Mouse (Mus musculus) G1E (cell line): ENCODE measurements around the gene Fxr1. TPM values are rescaled to one million over a fixed set of nuclear protein-coding genes. Genes with fewer than 3 reads are reported as not detected.

Experiments
- ATAC-seq: 2 replicates; pipeline ENCODE4 v1.8.0; 2016; ENCODE audit warnings: mild to moderate bottlenecking; ENCODE audit not compliant: insufficient number of reproducible peaks, poor library complexity, low FRiP score, severe bottlenecking; ENCODE audit errors: extremely low read depth
- DNase-seq: peaks from one replicate; pipeline ENCODE4 v3.0.0; 2012; ENCODE audit warnings: low spot score
- H3K27me3 ChIP-seq: 2 replicates; pipeline ENCODE4 v1.6.1; 2012; ENCODE audit warnings: mild to moderate bottlenecking, low read length, inconsistent platforms; ENCODE audit not compliant: insufficient read depth
- H3K36me3 ChIP-seq: replicated peaks from 2 replicates; pipeline ENCODE3; 2012; ENCODE audit warnings: mild to moderate bottlenecking, inconsistent platforms
- H3K4me1 ChIP-seq: 2 replicates; pipeline ENCODE4 v1.6.1; 2012; ENCODE audit warnings: low read depth, low read length, inconsistent platforms, mixed read lengths; ENCODE audit not compliant: insufficient read depth
- H3K4me3 ChIP-seq: 2 replicates; pipeline ENCODE4 v1.5.1; 2012; ENCODE audit warnings: low read depth, mild to moderate bottlenecking, inconsistent platforms, low read length, moderate library complexity, mixed read lengths
- H3K9me3 ChIP-seq: replicated peaks from 2 replicates; pipeline ENCODE4 v1.6.1; 2012; ENCODE audit warnings: inconsistent platforms
- CTCF ChIP-seq: IDR thresholded peaks from 2 replicates; pipeline ENCODE4 v1.5.1; 2012; ENCODE audit warnings: low read depth, low read length, inconsistent platforms, mixed read lengths
- GATA1 ChIP-seq: IDR thresholded peaks from 2 replicates; pipeline ENCODE4 v1.6.1; 2012; ENCODE audit warnings: borderline replicate concordance, low read length, inconsistent platforms, mixed read lengths
- GATA2 ChIP-seq: IDR thresholded peaks from 2 replicates; pipeline ENCODE4 v1.6.1; 2012; ENCODE audit warnings: low read depth, low read length, inconsistent platforms, borderline replicate concordance
- POLR2AphosphoS5 ChIP-seq: IDR thresholded peaks from 2 replicates; pipeline ENCODE4 v1.6.1; 2012; ENCODE audit warnings: low read depth, low read length, inconsistent platforms; ENCODE audit not compliant: insufficient replicate concordance
- TAL1 ChIP-seq: conservative IDR thresholded peaks from 2 replicates; pipeline ENCODE4 v1.6.1; 2012; ENCODE audit warnings: low read depth, low read length, inconsistent platforms, mixed read lengths
- polyA plus RNA-seq: library from polyadenylated mRNA; stranded (reverse); fragments of >175 nt; gene quantifications from 2 replicates; pipeline ENCODE4 v1.2.3, GENCODE M21; 2012
- total RNA-seq, 2 experiments: library from RNA; stranded (forward) in 1 of 2; stranded (reverse) in 1 of 2; fragments of 200-1000 nt in 1 of 2; fragments of >200 nt in 1 of 2; fragmentation: Nextera tagmentation in 1 of 2; gene quantifications; 2 replicates each; pipeline ENCODE4 v1.2.3; 2014 to 2017

Fxr1 gene
- total and polyA plus RNA-seq, 3 experiments = 26.6 to 280 (median 214) TPM

DNA sequence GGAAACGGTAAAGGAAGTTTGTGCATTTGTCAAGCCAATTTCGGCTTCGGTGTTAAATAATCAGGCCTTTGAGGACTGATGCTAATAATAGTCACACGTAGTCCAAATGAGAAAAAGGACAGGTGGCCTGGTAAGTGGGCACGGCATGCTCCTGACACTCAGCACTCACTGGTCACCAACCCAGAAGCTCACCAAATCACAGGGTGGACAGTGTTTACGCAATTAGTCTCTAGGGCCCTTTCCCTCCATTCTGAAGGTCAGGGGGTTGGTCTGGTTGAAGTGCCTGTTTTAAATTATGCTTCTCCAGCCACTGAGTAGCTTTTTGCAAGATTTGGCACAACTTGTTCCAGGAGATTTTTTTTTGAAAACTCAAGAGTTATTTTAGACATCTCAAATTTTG is 11.6 kb upstream of the Fxr1 start:
- H3K4me1 ChIP-seq = peaks cover 17% of the 10 kb centered on the region
- no peaks in the 10 kb centered on the region for H3K36me3 ChIP-seq
- H3K9me3 ChIP-seq = no peaks in the 10 kb centered on the region
- ATAC-seq (no peak), DNase-seq (no peak)
- no peak overlapping the region for H3K4me3 ChIP-seq
- H3K27me3 ChIP-seq = no peaks in the 10 kb centered on the region
- TF ChIP-seq GATA2 (no peak), GATA1 (no peak), TAL1 (no peak), CTCF (no peak), POLR2AphosphoS5 (no peak)

DNA sequence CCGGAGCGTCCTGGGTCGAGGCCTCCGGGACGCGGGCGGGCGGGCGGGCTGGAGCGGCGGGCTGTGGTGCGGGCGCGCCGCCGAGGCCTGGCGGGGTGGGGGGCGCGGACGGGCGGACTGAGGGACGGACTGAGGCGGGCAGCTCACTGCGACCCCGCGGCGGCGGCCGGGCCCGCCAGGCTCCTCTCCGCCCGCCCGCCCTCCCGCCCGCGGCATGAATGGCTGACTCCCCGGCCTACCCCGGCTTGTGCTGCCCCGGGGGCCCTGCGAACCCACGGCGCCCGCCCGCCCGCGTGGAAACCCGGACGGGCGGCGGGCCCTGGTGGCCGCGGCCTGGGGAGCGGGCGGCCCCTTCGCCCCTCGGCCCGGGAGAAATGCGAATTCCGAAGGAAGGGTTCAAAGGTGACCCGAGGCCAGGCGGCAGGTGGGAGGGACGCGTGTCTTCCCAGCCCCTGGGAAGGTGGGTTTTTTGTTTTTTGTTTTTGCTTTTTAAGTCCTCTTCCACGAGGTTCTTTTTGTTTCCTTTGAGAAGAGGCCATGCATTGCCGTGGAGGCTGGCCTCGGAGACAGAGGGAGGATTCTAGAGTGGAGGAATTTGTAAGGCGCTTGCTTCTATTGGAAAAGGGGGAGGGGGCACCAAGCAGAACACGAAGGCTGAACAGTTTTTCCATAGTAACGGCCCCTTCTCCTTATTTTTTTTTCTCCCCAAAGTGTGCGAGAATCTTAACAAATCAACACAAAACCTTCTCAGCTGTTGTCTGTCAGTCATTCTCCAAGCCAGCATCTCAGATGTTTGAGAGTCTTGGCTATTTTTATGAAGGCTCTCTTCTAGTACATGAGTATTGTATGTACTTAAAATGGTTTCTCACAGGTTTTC is 877 bp downstream of the Fxr1 start:
- Histone ChIP-seq H3K27me3 (no peaks in the 10 kb centered on the region), H3K9me3 (no peaks in the 10 kb centered on the region)
- ATAC-seq = no peak

DNA sequence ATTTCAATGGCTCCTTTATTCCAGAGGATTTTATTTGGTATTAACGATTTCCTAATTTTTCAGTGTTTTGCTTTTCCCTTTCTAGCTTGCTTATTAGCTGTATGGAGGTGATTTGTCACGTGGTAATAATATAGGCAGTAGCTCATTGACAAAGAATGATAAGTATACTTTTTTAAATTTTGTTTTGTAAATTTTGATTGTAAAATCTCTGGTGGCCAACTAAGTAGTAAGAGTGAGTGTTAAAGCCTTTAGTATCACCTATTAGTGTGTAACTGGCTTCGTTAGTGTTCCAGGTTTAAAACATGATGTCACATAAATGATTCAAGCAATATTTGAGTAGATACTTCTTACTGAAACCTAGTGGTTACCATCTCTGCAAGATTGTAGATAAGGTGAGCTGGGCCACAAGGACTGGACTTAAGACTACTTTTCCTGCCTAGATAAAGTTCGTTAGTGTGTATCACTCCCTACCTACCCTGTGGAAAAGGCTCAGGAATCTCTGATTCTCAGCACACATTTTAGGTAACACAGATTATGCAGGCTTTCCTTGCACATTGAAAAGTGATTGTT is 1.6 kb downstream of the Fxr1 start:
- Histone ChIP-seq H3K9me3 (no peaks in the 10 kb centered on the region), H3K36me3 (peaks cover 17% of the 10 kb centered on the region), H3K27me3 (no peaks in the 10 kb centered on the region), H3K4me3 (peak overlapping the region; percentile 93), H3K4me1 (peaks cover 48% of the 10 kb centered on the region)
- ATAC-seq = no peak; the same call in 1 of the 2 replicates
- no peak for DNase-seq
- no peak for TF ChIP-seq POLR2AphosphoS5
- TF ChIP-seq CTCF = no peak
- TF ChIP-seq TAL1 = no peak
- no peak for TF ChIP-seq GATA1
- TF ChIP-seq GATA2 = no peak

More for the DNA sequence above, 877 bp downstream of the Fxr1 start:
- DNase-seq = peak; percentile 35
- Histone ChIP-seq H3K4me1 (peaks cover 46% of the 10 kb centered on the region), H3K36me3 (peaks cover 17% of the 10 kb centered on the region), H3K4me3 (peak overlapping the region; percentile 93)
- no peak for TF ChIP-seq GATA1
- no peak for TF ChIP-seq GATA2
- no peak for TF ChIP-seq CTCF
- no peak for TF ChIP-seq TAL1

DNA sequence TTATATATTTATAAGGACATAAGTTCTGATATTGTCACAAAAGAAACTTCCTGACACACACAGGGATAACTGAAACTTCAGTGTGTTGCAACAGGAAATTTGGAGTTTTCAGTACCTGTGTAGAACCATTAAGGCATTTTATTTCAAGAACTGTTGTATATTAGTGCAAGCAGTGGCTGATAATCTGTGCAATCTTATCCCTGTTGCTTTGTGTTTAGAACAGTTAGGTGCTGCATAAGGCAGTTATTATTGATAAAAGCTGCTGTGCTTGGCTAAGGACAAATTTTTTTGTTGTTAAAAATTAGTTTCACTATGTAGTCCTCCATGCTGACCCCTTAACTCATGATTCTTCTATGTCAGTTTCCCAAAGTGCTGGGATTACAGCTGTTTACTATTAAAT is 9.2 kb downstream of the Fxr1 start:
- TF ChIP-seq TAL1 (no peak), GATA1 (no peak), GATA2 (no peak), CTCF (no peak), POLR2AphosphoS5 (no peak)
- Histone ChIP-seq H3K9me3 (no peaks in the 10 kb centered on the region), H3K4me3 (no peak overlapping the region), H3K36me3 (peaks cover 15% of the 10 kb centered on the region), H3K4me1 (peaks cover 56% of the 10 kb centered on the region), H3K27me3 (no peaks in the 10 kb centered on the region)
- ATAC-seq = no peak
- no peak for DNase-seq

DNA sequence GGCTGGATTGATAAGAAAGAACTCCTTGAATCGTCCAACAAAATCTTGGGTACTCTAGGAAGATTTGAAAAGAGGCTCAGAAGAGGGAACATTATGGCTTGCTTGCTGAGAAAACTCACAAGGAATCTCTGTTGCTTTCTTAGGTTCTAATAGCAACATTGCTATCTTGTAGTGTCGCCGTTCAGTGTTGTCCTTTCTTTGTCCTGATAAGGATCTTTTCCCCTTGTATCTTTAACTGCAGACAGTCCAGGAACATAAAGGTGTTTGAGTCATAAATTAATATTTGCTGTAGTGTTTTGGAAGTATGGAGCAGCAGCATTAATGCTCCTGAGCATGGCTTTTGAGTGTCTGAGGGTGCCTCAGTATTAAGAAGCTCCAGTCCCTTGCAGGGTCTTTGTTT is 10.9 kb downstream of the Fxr1 start:
- TF ChIP-seq GATA2 (no peak), TAL1 (peak; percentile 63)
- H3K4me1 ChIP-seq = peaks cover 58% of the 10 kb centered on the region
- no peaks in the 10 kb centered on the region for H3K9me3 ChIP-seq
- H3K36me3 ChIP-seq = peaks cover 6% of the 10 kb centered on the region
- ATAC-seq = peak; percentile 74
- H3K27me3 ChIP-seq = no peaks in the 10 kb centered on the region
- H3K4me3 ChIP-seq = no peak overlapping the region
- DNase-seq = no peak

DNA sequence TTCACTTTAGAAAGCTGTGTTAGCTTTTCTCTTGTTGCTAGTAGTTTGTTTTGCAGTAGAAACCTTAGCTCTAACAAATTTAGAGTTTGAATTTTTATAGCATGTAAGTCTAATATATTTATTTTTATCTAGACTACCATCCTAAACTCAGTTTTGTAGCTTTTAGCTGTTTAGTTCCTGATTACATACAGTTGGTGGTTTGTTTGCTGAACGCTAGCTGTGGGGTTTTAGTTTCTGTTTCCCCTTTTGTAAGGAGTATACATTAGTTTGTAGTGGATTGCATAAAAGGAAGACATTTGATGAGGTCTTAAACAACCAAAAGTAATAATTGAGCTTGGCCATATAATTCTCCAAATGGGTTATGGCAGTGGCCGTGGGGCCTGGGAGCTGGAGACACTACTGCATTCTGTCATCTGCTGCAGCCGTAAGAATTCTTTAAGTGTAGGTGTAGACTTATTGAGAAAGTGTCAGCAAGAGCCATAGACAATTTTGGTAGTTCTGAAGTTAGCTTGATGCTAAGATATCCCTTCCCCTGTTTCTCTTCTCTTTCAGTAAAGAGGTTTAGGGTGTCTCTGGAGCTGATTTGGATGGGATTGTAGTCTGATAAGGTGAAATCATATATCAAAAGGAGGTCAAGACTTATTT is 14.1 kb downstream of the Fxr1 start:
- H3K36me3 ChIP-seq = peaks cover 9% of the 10 kb centered on the region
- H3K9me3 ChIP-seq = no peaks in the 10 kb centered on the region
- DNase-seq = no peak
- no peaks in the 10 kb centered on the region for H3K27me3 ChIP-seq
- H3K4me3 ChIP-seq = no peak overlapping the region; the same call in 1 of the 2 replicates
- no peak for ATAC-seq
- peaks cover 68% of the 10 kb centered on the region for H3K4me1 ChIP-seq
- TF ChIP-seq TAL1 (no peak), GATA1 (no peak), POLR2AphosphoS5 (no peak), GATA2 (no peak), CTCF (no peak)
